Mouse (Mus musculus): ENCODE measurements around the gene Erp27. TPM values are rescaled to one million over a fixed set of nuclear protein-coding genes. Genes with fewer than 3 reads are reported as not detected.
A peak's percentile ranks its signal among the peaks of the same experiment; 100 is the strongest.

Erp27 gene
- polyA plus RNA-seq, 1 experiment from 2014 or later: 0.98 TPM

GRCm38 (mm10) chr6:136922871-136923270 is 891 bp upstream of the Erp27 start:
- ATAC-seq (ENCODE audit: insufficient number of reproducible peaks, low FRiP score): no peak
- Histone ChIP-seq H3K4me3 (no peak overlapping the region), H3K9me3 (replicated peaks) (no peaks in the 10 kb centered on the region)

DNA sequence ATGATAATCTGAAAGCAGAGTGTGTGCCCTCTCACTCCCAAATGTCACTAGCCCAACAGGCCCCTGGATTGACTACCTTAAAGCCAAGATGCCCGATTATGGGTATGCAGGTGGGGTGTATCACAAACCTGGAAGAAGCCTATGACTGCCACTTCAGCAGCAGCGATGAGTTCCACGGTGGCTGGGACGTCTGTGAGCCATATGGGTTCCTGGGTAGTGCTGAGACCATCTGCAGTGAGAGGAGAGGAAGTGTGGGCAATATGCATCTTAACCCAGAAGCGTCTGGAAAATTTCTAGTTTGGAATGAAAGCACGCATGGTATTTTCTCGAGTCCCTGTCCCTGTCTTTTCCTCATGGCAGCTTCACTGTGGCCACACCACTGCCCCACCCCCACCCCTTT is 379 bp downstream of the Erp27 start:
- peaks cover 26% of the 10 kb centered on the region for H3K36me3 ChIP-seq
- no peaks in the 10 kb centered on the region for H3K27me3 ChIP-seq (replicated peaks)
- H3K27ac ChIP-seq (ENCODE audit: poor library complexity, severe bottlenecking): no peak overlapping the region
- ATAC-seq (ENCODE audit: insufficient number of reproducible peaks, low FRiP score): no peak
- H3K4me3 ChIP-seq: no peak overlapping the region
- H3K9ac ChIP-seq: no peak overlapping the region
- H3K9me3 ChIP-seq (replicated peaks): no peaks in the 10 kb centered on the region
- 56% methylated on average over 7 of the region's 7 CpGs for WGBS
- no peak overlapping the region for H3K4me2 ChIP-seq
- peaks cover 13% of the 10 kb centered on the region for H3K4me1 ChIP-seq (replicated peaks)

More at GRCm38 (mm10) chr6:136922871-136923270, 891 bp upstream of the Erp27 start:
- no peak overlapping the region for H3K9ac ChIP-seq
- H3K27ac ChIP-seq (ENCODE audit: poor library complexity, severe bottlenecking): no peak overlapping the region
- WGBS: 85% methylated on average over 7 of the region's 7 CpGs
- no peaks in the 10 kb centered on the region for H3K27me3 ChIP-seq (replicated peaks)
- no peak overlapping the region for H3K4me2 ChIP-seq
- H3K4me1 ChIP-seq (replicated peaks): peaks cover 13% of the 10 kb centered on the region
- H3K36me3 ChIP-seq: peaks cover 26% of the 10 kb centered on the region

DNA sequence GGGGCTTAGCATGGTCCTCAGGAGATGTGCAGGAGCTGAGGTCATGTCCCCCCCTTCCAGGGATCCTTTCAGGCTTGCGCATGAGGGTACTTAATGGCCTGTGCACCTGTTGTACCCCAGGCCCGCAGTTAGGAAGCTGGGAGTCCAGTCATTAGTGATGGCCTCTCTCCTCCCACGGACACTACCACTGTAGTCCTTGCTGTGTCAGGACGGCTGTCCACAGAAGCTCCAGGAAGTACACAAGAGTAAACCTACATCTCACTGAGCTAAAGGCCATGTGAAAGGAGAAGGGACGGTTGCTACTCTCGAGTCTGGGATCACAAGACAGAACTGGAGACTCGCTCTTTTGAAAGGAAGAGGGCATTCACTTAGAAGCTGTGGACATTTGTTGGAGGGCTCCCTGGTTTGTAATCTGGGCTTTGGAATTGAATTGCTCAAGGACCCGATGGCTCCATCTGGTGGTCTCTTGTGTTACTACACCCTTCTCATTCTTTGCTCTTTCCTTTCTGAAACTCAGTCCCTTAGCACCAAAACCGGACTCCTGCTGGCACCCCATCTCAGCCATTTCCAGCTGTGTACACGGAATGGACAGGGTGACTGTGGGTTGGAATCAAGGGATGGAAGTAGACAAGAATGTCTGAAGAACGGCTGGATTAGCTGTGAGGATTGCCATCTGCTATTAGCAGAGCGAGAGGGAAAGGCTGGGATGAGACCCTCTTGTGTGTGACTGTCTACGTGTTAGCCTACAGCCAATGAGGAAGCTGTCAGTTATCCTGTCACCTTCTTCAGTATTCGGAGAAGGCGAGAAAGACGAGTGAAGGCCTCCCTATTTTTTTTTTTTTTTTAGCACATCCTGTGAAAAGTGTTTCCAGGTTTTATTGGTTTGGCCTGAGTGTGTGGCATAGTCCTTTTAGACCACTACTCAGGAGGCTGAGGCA is 1.4 kb downstream of the Erp27 start:
- peaks cover 13% of the 10 kb centered on the region for H3K4me1 ChIP-seq (replicated peaks)
- no peak overlapping the region for H3K4me3 ChIP-seq
- no peak overlapping the region for H3K27ac ChIP-seq (ENCODE audit: poor library complexity, severe bottlenecking)
- 36% methylated on average over 16 of the region's 16 CpGs for WGBS
- ATAC-seq (ENCODE audit: insufficient number of reproducible peaks, low FRiP score): 0 out of 2 replicates have a peak, but pooled peaks have one; percentile 37
- peaks cover 18% of the 10 kb centered on the region for H3K36me3 ChIP-seq
- no peak overlapping the region for H3K4me2 ChIP-seq
- no peaks in the 10 kb centered on the region for H3K27me3 ChIP-seq (replicated peaks)
- H3K9me3 ChIP-seq (replicated peaks): no peaks in the 10 kb centered on the region
- H3K9ac ChIP-seq: no peak overlapping the region

- H3K4me2 ChIP-seq: no peak overlapping the region
- no peak overlapping the region for H3K9ac ChIP-seq
- H3K27ac ChIP-seq (ENCODE audit: poor library complexity, severe bottlenecking): 0 out of 2 replicates have a peak overlapping the region, but pooled peaks have one; percentile 2
- H3K4me3 ChIP-seq: no peak overlapping the region
- peaks cover 3% of the 10 kb centered on the region; the same call in 1 of the 2 replicates for H3K36me3 ChIP-seq
- no peaks in the 10 kb centered on the region for H3K27me3 ChIP-seq (replicated peaks)
- WGBS: 26% methylated on average over 2 of the region's 2 CpGs
- peaks cover 24% of the 10 kb centered on the region for H3K4me1 ChIP-seq (replicated peaks)
- no peak for ATAC-seq (ENCODE audit: insufficient number of reproducible peaks, low FRiP score)
- H3K9me3 ChIP-seq (replicated peaks): no peaks in the 10 kb centered on the region
Observed at GRCm38 (mm10) chr6:136917885-136918284, 4.1 kb downstream of the Erp27 start.

- Histone ChIP-seq H3K4me2 (no peak overlapping the region), H3K4me3 (no peak overlapping the region), H3K9ac (no peak overlapping the region), H3K27ac (ENCODE audit: poor library complexity, severe bottlenecking) (no peak overlapping the region), H3K36me3 (no peaks in the 10 kb centered on the region), H3K9me3 (replicated peaks) (no peaks in the 10 kb centered on the region), H3K4me1 (replicated peaks) (peaks cover 20% of the 10 kb centered on the region), H3K27me3 (replicated peaks) (no peaks in the 10 kb centered on the region)
- 74% methylated on average over 8 of the region's 8 CpGs for WGBS
- no peak for ATAC-seq (ENCODE audit: insufficient number of reproducible peaks, low FRiP score)
Observed at GRCm38 (mm10) chr6:136915721-136916395, 6.1 kb downstream of the Erp27 start.

DNA sequence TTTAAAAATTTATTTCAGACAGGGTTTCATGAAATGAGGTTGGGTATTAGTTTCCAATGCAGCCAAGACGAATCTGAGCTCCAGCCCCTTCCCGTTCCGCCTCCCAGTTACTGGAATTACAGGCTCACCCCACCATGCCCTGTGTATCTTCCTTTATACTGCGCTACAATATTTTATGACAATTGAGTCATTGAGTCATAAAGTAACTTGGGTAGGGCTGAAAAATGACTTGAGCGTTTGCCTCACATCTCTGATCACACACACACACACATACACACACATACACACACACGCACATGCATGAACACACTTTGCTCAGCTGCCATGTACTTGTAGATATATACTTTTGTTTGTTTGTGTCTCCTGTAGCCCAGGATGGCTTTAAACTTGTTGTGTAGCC is 7.7 kb downstream of the Erp27 start:
- Histone ChIP-seq H3K27ac (ENCODE audit: poor library complexity, severe bottlenecking) (no peak overlapping the region), H3K36me3 (no peaks in the 10 kb centered on the region), H3K27me3 (replicated peaks) (no peaks in the 10 kb centered on the region), H3K4me3 (no peak overlapping the region), H3K4me2 (no peak overlapping the region), H3K4me1 (replicated peaks) (peaks cover 25% of the 10 kb centered on the region), H3K9ac (no peak overlapping the region), H3K9me3 (replicated peaks) (no peaks in the 10 kb centered on the region)
- 94% methylated on average over 6 of the region's 6 CpGs for WGBS
- no peak for ATAC-seq (ENCODE audit: insufficient number of reproducible peaks, low FRiP score)

- H3K9ac ChIP-seq: peak overlapping the region; percentile 62
- 21% methylated on average over 18 of the region's 18 CpGs for WGBS
Observed at GRCm38 (mm10) chr6:136913384-136914126, 8.4 kb downstream of the Erp27 start.

GRCm38 (mm10) chr6:136912751-136913265 is 9.2 kb downstream of the Erp27 start:
- no peaks in the 10 kb centered on the region for H3K9me3 ChIP-seq (replicated peaks)
- 54% methylated on average over 1 of the region's 2 CpGs for WGBS
- no peak overlapping the region for H3K4me3 ChIP-seq
- no peak for ATAC-seq (ENCODE audit: insufficient number of reproducible peaks, low FRiP score)
- H3K9ac ChIP-seq: 0 out of 2 replicates have a peak overlapping the region, but pooled peaks have one; percentile 62
- H3K4me2 ChIP-seq: no peak overlapping the region
- H3K27me3 ChIP-seq (replicated peaks): no peaks in the 10 kb centered on the region
- no peak overlapping the region for H3K27ac ChIP-seq (ENCODE audit: poor library complexity, severe bottlenecking)
- no peaks in the 10 kb centered on the region for H3K36me3 ChIP-seq
- peaks cover 25% of the 10 kb centered on the region for H3K4me1 ChIP-seq (replicated peaks)

More at GRCm38 (mm10) chr6:136913384-136914126, 8.4 kb downstream of the Erp27 start:
- peaks cover 25% of the 10 kb centered on the region for H3K4me1 ChIP-seq (replicated peaks)
- no peak overlapping the region for H3K27ac ChIP-seq (ENCODE audit: poor library complexity, severe bottlenecking)
- no peaks in the 10 kb centered on the region for H3K9me3 ChIP-seq (replicated peaks)
- no peak for ATAC-seq (ENCODE audit: insufficient number of reproducible peaks, low FRiP score)
- peak overlapping the region; percentile 62 for H3K4me2 ChIP-seq
- no peaks in the 10 kb centered on the region for H3K36me3 ChIP-seq
- no peaks in the 10 kb centered on the region for H3K27me3 ChIP-seq (replicated peaks)
- H3K4me3 ChIP-seq: peak overlapping the region; percentile 23

GRCm38 (mm10) chr6:136910247-136910890 is 11.6 kb downstream of the Erp27 start:
- H3K9ac ChIP-seq: no peak overlapping the region
- H3K4me2 ChIP-seq: no peak overlapping the region
- ATAC-seq (ENCODE audit: insufficient number of reproducible peaks, low FRiP score): no peak
- no peak overlapping the region for H3K4me3 ChIP-seq
- peak overlapping the region; percentile 2; the same call in 1 of the 2 replicates for H3K27ac ChIP-seq (ENCODE audit: poor library complexity, severe bottlenecking)
- H3K9me3 ChIP-seq (replicated peaks): no peaks in the 10 kb centered on the region
- peaks cover 32% of the 10 kb centered on the region for H3K4me1 ChIP-seq (replicated peaks)
- H3K27me3 ChIP-seq (replicated peaks): no peaks in the 10 kb centered on the region
- no peaks in the 10 kb centered on the region for H3K36me3 ChIP-seq
- 60% methylated on average over 9 of the region's 9 CpGs for WGBS

DNA sequence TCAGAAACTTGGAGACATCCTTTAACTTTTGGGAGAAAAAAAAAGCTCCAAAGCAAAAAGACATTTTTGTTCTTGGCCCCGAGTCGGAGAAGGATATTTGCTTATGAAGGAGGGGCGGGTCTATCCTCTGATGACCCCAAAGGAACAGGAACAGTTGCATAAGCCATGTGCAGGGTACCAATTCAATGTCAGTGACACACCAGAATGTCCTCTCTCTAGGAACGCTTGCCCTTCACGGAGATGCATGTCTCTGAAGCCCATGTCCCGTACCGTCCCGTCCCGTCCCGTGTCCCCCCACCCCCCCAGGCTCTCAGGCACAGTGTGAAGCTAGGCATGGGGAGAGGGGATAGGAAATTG is 15.1 kb downstream of the Erp27 start:
- Histone ChIP-seq H3K4me3 (no peak overlapping the region), H3K4me1 (replicated peaks) (peaks cover 19% of the 10 kb centered on the region), H3K27me3 (replicated peaks) (no peaks in the 10 kb centered on the region), H3K36me3 (no peaks in the 10 kb centered on the region), H3K4me2 (no peak overlapping the region), H3K9ac (no peak overlapping the region), H3K27ac (ENCODE audit: poor library complexity, severe bottlenecking) (no peak overlapping the region), H3K9me3 (replicated peaks) (no peaks in the 10 kb centered on the region)
- ATAC-seq (ENCODE audit: insufficient number of reproducible peaks, low FRiP score): no peak
- 74% methylated on average over 10 of the region's 10 CpGs for WGBS

Data from heart, embryonic 12.5 days (tissue).